Mouse (Mus musculus): Measurements from ENCODE around the gene Il13. TPM values are rescaled to one million over a fixed set of nuclear protein-coding genes. Genes with fewer than 3 reads are reported as not detected.

Gene Il13
- polyA plus RNA-seq, 1 experiment from 2014 or later: not detected

DNA sequence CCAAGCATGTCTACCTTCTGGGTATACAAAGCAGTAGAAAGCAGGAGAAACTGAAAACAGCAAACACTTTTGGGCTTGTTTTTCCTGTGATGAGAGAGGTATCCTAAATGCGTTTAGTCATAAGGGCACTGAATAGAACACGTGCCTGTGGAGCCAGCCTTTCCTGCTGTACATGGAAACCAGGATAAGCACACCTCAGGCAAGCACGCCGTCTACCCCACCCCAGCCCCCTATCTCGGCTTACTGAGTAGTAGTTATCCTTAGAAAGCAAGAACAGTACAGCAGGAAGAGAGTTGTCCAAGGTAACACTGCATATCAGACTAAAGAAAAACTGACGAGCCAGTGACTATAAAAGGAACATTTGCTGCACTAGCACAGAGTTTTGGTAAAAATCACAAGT is 23.3 kb upstream of the Il13 start:
- H3K4me1 ChIP-seq (ENCODE audit: control insufficient read depth, insufficient read depth, low read length): no peaks in the 10 kb centered on the region
- no peak overlapping the region for H3K9ac ChIP-seq (replicated peaks; ENCODE audit: low read length)
- H3K27me3 ChIP-seq (ENCODE audit: control insufficient read depth, insufficient read depth, low read length): no peaks in the 10 kb centered on the region
- DNase-seq (ENCODE audit: low spot score) (no peak), ATAC-seq (replicated peaks; ENCODE audit: insufficient number of reproducible peaks, low FRiP score, low TSS enrichment, low read depth) (no peak)
- no peak overlapping the region for H3K4me2 ChIP-seq (ENCODE audit: low read depth, low read length)
- H3K36me3 ChIP-seq (replicated peaks; ENCODE audit: control insufficient read depth, insufficient read depth, low read depth, low read length): no peaks in the 10 kb centered on the region
- H3K4me3 ChIP-seq (ENCODE audit: low read depth, low read length): no peak overlapping the region
- no peak overlapping the region for H3K27ac ChIP-seq (replicated peaks; ENCODE audit: low read depth, low read length)
- H3K9me3 ChIP-seq (replicated peaks; ENCODE audit: control insufficient read depth, low read length): no peaks in the 10 kb centered on the region
- WGBS: 89% methylated on average over 6 of the region's 6 CpGs

- ATAC-seq (replicated peaks; ENCODE audit: insufficient number of reproducible peaks, low FRiP score, low TSS enrichment, low read depth) (no peak), DNase-seq (ENCODE audit: low spot score) (no peak)
- Histone ChIP-seq H3K4me3 (ENCODE audit: low read depth, low read length) (no peak overlapping the region), H3K4me1 (ENCODE audit: control insufficient read depth, insufficient read depth, low read length) (no peaks in the 10 kb centered on the region), H3K27me3 (ENCODE audit: control insufficient read depth, insufficient read depth, low read length) (no peaks in the 10 kb centered on the region), H3K36me3 (replicated peaks; ENCODE audit: control insufficient read depth, insufficient read depth, low read depth, low read length) (no peaks in the 10 kb centered on the region), H3K9ac (replicated peaks; ENCODE audit: low read length) (no peak overlapping the region), H3K27ac (replicated peaks; ENCODE audit: low read depth, low read length) (no peak overlapping the region), H3K9me3 (replicated peaks; ENCODE audit: control insufficient read depth, low read length) (no peaks in the 10 kb centered on the region), H3K4me2 (ENCODE audit: low read depth, low read length) (no peak overlapping the region)
- WGBS: 88% methylated on average over 8 of the region's 8 CpGs
These were observed 22.9 kb upstream of the Il13 start for GRCm38 (mm10) chr11:53657381-53657780.

- DNase-seq (ENCODE audit: low spot score): no peak
- Histone ChIP-seq H3K27ac (replicated peaks; ENCODE audit: low read depth, low read length) (no peak overlapping the region), H3K9ac (replicated peaks; ENCODE audit: low read length) (no peak overlapping the region), H3K4me2 (ENCODE audit: low read depth, low read length) (no peak overlapping the region), H3K4me3 (ENCODE audit: low read depth, low read length) (no peak overlapping the region), H3K4me1 (ENCODE audit: control insufficient read depth, insufficient read depth, low read length) (no peaks in the 10 kb centered on the region), H3K9me3 (replicated peaks; ENCODE audit: control insufficient read depth, low read length) (no peaks in the 10 kb centered on the region), H3K36me3 (replicated peaks; ENCODE audit: control insufficient read depth, insufficient read depth, low read depth, low read length) (no peaks in the 10 kb centered on the region), H3K27me3 (ENCODE audit: control insufficient read depth, insufficient read depth, low read length) (no peaks in the 10 kb centered on the region)
- ATAC-seq (replicated peaks; ENCODE audit: insufficient number of reproducible peaks, low FRiP score, low TSS enrichment, low read depth): no peak
- 93% methylated on average over 9 of the region's 9 CpGs for WGBS
These were observed 22.2 kb upstream of the Il13 start for GRCm38 (mm10) chr11:53656558-53657202.

GRCm38 (mm10) chr11:53655043-53655442 is 20.5 kb upstream of the Il13 start:
- Histone ChIP-seq H3K27me3 (ENCODE audit: control insufficient read depth, insufficient read depth, low read length) (no peaks in the 10 kb centered on the region), H3K9me3 (replicated peaks; ENCODE audit: control insufficient read depth, low read length) (no peaks in the 10 kb centered on the region), H3K36me3 (replicated peaks; ENCODE audit: control insufficient read depth, insufficient read depth, low read depth, low read length) (no peaks in the 10 kb centered on the region), H3K4me2 (ENCODE audit: low read depth, low read length) (no peak overlapping the region), H3K4me3 (ENCODE audit: low read depth, low read length) (no peak overlapping the region), H3K4me1 (ENCODE audit: control insufficient read depth, insufficient read depth, low read length) (no peaks in the 10 kb centered on the region), H3K27ac (replicated peaks; ENCODE audit: low read depth, low read length) (no peak overlapping the region), H3K9ac (replicated peaks; ENCODE audit: low read length) (no peak overlapping the region)
- ATAC-seq (replicated peaks; ENCODE audit: insufficient number of reproducible peaks, low FRiP score, low TSS enrichment, low read depth) (no peak), DNase-seq (ENCODE audit: low spot score) (no peak)
- 84% methylated on average over 5 of the region's 5 CpGs for WGBS

DNA sequence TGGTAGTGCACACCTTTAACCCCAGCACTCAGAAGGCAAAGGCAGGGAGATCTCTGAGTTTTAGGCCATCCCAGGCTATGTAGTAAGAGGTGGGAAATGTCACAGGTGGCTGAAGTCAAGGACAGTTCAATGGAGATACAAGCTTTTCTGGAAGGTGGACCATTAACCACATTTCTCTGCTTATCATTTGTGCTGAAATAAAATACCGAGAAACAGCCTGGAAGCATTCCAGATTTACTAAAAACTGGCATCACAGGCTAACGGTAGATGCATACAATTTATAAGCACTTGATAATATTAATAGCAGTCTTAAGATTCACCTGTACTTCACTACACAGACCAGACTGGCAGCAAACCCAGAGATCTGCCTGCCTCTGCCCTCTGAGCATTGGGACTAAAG is 17.9 kb upstream of the Il13 start:
- no peak overlapping the region for H3K27ac ChIP-seq (replicated peaks; ENCODE audit: low read depth, low read length)
- H3K36me3 ChIP-seq (replicated peaks; ENCODE audit: control insufficient read depth, insufficient read depth, low read depth, low read length): peaks cover 2% of the 10 kb centered on the region; the same call in 1 of the 2 replicates
- no peak overlapping the region for H3K4me2 ChIP-seq (ENCODE audit: low read depth, low read length)
- 87% methylated on average over 2 of the region's 2 CpGs for WGBS
- ATAC-seq (replicated peaks; ENCODE audit: insufficient number of reproducible peaks, low FRiP score, low TSS enrichment, low read depth) (no peak), DNase-seq (ENCODE audit: low spot score) (no peak)
- H3K27me3 ChIP-seq (ENCODE audit: control insufficient read depth, insufficient read depth, low read length): no peaks in the 10 kb centered on the region
- no peaks in the 10 kb centered on the region for H3K9me3 ChIP-seq (replicated peaks; ENCODE audit: control insufficient read depth, low read length)
- no peak overlapping the region for H3K9ac ChIP-seq (replicated peaks; ENCODE audit: low read length)
- H3K4me1 ChIP-seq (ENCODE audit: control insufficient read depth, insufficient read depth, low read length): no peaks in the 10 kb centered on the region
- H3K4me3 ChIP-seq (ENCODE audit: low read depth, low read length): no peak overlapping the region

DNA sequence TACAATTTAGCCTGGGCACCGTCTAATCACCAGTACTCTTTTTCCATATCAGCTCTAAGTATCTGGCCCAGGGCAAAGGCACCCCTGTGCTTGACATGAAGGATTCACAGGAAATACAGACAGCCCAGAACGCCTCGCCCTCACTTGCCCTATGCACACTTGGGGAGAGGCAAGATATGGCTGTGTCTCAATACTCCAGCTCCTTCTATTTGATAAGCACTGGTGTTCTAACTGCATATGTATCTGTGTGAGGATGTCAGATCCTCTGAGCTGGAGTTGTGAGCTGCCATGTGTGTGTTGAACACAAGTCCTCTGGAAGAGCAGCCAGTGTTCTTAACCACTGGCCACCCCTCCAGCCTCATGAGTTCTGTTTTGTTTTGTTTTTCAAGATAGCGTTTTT is 16.9 kb upstream of the Il13 start:
- H3K9ac ChIP-seq (replicated peaks; ENCODE audit: low read length): no peak overlapping the region
- no peaks in the 10 kb centered on the region for H3K4me1 ChIP-seq (ENCODE audit: control insufficient read depth, insufficient read depth, low read length)
- H3K4me3 ChIP-seq (ENCODE audit: low read depth, low read length): no peak overlapping the region
- DNase-seq (ENCODE audit: low spot score) (no peak), ATAC-seq (replicated peaks; ENCODE audit: insufficient number of reproducible peaks, low FRiP score, low TSS enrichment, low read depth) (no peak)
- no peak overlapping the region for H3K27ac ChIP-seq (replicated peaks; ENCODE audit: low read depth, low read length)
- no peaks in the 10 kb centered on the region for H3K27me3 ChIP-seq (ENCODE audit: control insufficient read depth, insufficient read depth, low read length)
- 79% methylated on average over 4 of the region's 4 CpGs for WGBS
- H3K9me3 ChIP-seq (replicated peaks; ENCODE audit: control insufficient read depth, low read length): no peaks in the 10 kb centered on the region
- no peak overlapping the region for H3K4me2 ChIP-seq (ENCODE audit: low read depth, low read length)
- H3K36me3 ChIP-seq (replicated peaks; ENCODE audit: control insufficient read depth, insufficient read depth, low read depth, low read length): peaks cover 2% of the 10 kb centered on the region; the same call in 1 of the 2 replicates

- Histone ChIP-seq H3K27ac (replicated peaks; ENCODE audit: low read depth, low read length) (no peak overlapping the region), H3K4me3 (ENCODE audit: low read depth, low read length) (no peak overlapping the region), H3K4me2 (ENCODE audit: low read depth, low read length) (no peak overlapping the region), H3K27me3 (ENCODE audit: control insufficient read depth, insufficient read depth, low read length) (no peaks in the 10 kb centered on the region), H3K4me1 (ENCODE audit: control insufficient read depth, insufficient read depth, low read length) (no peaks in the 10 kb centered on the region), H3K9ac (replicated peaks; ENCODE audit: low read length) (no peak overlapping the region), H3K9me3 (replicated peaks; ENCODE audit: control insufficient read depth, low read length) (no peaks in the 10 kb centered on the region), H3K36me3 (replicated peaks; ENCODE audit: control insufficient read depth, insufficient read depth, low read depth, low read length) (no peaks in the 10 kb centered on the region)
- WGBS: 78% methylated on average over 5 of the region's 5 CpGs
- ATAC-seq (replicated peaks; ENCODE audit: insufficient number of reproducible peaks, low FRiP score, low TSS enrichment, low read depth) (no peak), DNase-seq (ENCODE audit: low spot score) (no peak)
These were observed 9.5 kb upstream of the Il13 start for GRCm38 (mm10) chr11:53644017-53644416.

GRCm38 (mm10) chr11:53642744-53643279 is 8.3 kb upstream of the Il13 start:
- Histone ChIP-seq H3K9ac (replicated peaks; ENCODE audit: low read length) (no peak overlapping the region), H3K27ac (replicated peaks; ENCODE audit: low read depth, low read length) (no peak overlapping the region)
- WGBS: 78% methylated on average over 12 of the region's 12 CpGs

More at GRCm38 (mm10) chr11:53642744-53643279, 8.3 kb upstream of the Il13 start:
- H3K4me1 ChIP-seq (ENCODE audit: control insufficient read depth, insufficient read depth, low read length): no peaks in the 10 kb centered on the region
- H3K27me3 ChIP-seq (ENCODE audit: control insufficient read depth, insufficient read depth, low read length): no peaks in the 10 kb centered on the region
- ATAC-seq (replicated peaks; ENCODE audit: insufficient number of reproducible peaks, low FRiP score, low TSS enrichment, low read depth): no peak
- H3K4me2 ChIP-seq (ENCODE audit: low read depth, low read length): no peak overlapping the region
- H3K9me3 ChIP-seq (replicated peaks; ENCODE audit: control insufficient read depth, low read length): no peaks in the 10 kb centered on the region
- DNase-seq (ENCODE audit: low spot score): no peak
- no peaks in the 10 kb centered on the region for H3K36me3 ChIP-seq (replicated peaks; ENCODE audit: control insufficient read depth, insufficient read depth, low read depth, low read length)
- no peak overlapping the region for H3K4me3 ChIP-seq (ENCODE audit: low read depth, low read length)

All from embryonic facial prominence, embryonic 11.5 days (tissue).